Mouse (Mus musculus) testis, adult 2 months (tissue): ENCODE results near the gene Nufip2.

Source experiments
- CTCF ChIP-seq: fragments of 200-500 bp; IDR thresholded peaks from 2 replicates; pipeline ENCODE4 v1.5.1; 2012; ENCODE audit warnings: low read depth, mild to moderate bottlenecking, inconsistent platforms, low read length, moderate library complexity; ENCODE audit not compliant: control insufficient read depth, insufficient read depth, insufficient replicate concordance
- POLR2A ChIP-seq: fragments of 200-500 bp; IDR thresholded peaks from 2 replicates; pipeline ENCODE4 v1.6.1; 2012; ENCODE audit warnings: low read depth, mild to moderate bottlenecking, inconsistent platforms, low read length, moderate library complexity; ENCODE audit not compliant: control insufficient read depth

DNA sequence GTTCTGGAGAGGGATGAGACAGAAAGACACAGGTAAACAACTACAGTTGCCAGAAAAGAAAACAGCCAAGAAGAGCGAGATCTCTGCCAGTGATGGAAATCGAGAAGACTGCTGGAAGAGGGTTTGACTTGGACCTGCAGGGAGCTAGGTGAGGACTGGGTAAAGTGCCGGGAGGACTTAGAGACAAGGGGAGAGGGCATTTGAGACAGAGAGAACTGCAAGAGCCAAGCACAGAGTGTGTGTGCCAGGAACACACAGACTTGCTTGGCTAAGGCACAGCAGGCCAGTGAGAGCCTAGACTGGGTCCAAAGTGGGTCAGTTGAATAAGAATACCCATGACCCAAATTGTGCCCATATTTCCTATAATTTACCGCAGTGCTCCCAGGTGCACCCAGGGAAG is 40.5 kb upstream of the Nufip2 start:
- no peak for TF ChIP-seq POLR2A
- TF ChIP-seq CTCF: no peak
